Mouse (Mus musculus) left cerebral cortex, adult 11 months (tissue): ENCODE measurements around the gene Ssh3.
A peak's percentile ranks its signal among the peaks of the same experiment; 100 is the strongest.

ENCODE experiments used
- DNase-seq: peaks from one replicate; pipeline ENCODE4 v3.0.0; 2022; ENCODE audit warnings: low spot score

The Ssh3 gene

DNA sequence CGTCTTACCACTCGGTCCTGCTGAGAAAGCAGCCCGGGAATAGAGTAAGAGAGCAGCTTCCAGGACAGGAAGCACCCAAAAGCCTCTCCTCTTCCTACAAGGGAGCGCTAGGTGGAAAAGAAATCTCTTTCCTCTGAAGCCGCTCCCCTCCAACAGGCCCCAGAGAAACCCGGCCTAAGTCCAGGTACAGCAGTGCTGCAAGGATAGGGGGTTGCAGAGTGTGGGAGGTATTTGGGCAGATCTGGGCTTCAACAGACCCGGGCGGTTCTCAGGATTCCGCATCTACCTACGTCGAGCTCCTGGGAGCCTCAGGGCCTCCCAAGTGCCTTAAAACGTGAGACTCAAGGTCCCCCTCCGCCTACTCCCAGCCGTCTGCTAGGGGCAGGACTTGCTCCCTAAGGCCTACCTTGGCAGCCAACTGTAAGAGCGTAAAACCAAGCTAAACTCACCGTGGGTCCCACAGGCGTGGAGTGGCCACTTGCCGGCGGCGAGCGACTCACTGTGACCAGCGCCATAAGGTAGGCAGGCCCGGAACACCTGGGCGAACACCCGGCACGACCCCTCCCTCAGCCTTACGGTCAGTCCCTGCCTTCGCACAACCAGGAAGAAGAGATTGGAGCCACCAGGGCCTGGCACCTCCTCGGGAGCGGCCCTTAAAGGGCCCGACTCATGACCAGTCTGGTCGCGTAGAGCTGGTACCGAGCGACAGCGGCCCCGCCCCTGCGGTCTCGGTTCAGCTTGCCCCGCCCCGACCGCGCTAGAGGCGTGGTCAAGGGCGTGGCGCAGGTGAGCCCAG is at the start of gene Ssh3:
Gene Ssh3, minus strand, starts transcription at position 615 of the 796 bp plus-strand sequence.
- DNase-seq: no peak

DNA sequence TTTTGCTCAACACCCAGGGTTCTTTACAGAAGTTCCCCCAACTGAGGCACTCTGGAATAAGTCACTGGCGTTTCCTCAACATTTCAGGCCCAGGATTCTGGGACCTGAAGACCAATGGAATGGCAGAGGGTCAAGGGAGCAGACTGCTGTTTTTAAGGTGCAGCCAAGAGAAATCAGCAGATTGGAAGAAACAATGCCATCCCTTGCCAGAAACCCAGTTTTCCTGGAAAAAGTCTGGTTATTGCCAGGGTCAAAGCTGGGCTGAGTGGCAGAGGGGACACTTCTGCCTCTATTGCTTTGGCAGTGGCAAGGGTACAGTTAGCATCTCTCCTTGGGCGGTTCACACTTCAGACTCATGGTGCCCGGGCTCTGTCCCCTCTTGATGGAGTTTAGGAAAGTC is 48.2 kb upstream of the Ssh3 start:
- DNase-seq: no peak

GRCm38 (mm10) chr19:4315223-4315944 is 46.4 kb upstream of the Ssh3 start:
- no peak for DNase-seq

DNA sequence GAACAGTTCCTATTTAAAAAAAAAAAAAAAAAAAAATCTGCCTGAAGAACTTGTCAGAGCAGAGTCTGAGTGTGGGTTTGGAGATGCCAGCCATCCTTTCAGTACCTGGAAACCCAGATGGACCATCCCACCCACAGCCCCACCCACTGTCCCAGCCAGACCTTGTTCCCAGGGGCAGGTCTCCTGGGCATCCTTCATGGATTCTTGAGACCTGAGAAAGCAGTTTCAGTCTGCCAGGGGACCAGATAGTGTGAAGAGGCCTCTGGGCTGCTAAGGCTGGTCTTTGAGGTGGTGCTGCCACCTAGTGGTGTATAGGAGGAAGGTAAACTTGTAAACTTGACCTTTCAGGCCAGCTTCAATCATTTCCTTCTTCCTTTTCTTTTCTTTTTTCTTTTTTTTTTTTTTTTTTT is 40.8 kb upstream of the Ssh3 start:
- DNase-seq: peak; percentile 33

GRCm38 (mm10) chr19:4309302-4309701 is 40.3 kb upstream of the Ssh3 start:
- DNase-seq: no peak

DNA sequence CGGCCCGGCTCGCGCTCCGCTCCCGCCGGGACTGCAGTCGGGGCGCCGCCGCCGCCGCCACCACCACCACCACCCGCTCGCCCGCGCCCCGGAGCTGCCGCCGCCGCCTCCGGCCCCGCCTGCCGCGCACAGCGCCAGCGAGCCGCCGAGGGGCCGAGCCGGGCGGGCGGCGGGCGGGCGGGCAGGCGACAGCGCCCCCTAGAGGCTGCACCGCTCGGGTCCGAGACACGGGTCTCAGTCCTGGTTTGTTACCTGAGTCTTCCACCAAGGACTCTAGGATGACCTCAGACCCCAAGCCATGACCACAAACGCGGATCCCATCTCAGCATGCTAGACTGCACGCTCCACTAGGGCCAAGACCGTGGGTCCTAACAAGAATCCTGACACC is 37.2 kb upstream of the Ssh3 start, which contains the start of gene Grk2:
Gene Grk2, minus strand, starts transcription at position 33 of the 388 bp plus-strand sequence.
- no peak for DNase-seq

DNA sequence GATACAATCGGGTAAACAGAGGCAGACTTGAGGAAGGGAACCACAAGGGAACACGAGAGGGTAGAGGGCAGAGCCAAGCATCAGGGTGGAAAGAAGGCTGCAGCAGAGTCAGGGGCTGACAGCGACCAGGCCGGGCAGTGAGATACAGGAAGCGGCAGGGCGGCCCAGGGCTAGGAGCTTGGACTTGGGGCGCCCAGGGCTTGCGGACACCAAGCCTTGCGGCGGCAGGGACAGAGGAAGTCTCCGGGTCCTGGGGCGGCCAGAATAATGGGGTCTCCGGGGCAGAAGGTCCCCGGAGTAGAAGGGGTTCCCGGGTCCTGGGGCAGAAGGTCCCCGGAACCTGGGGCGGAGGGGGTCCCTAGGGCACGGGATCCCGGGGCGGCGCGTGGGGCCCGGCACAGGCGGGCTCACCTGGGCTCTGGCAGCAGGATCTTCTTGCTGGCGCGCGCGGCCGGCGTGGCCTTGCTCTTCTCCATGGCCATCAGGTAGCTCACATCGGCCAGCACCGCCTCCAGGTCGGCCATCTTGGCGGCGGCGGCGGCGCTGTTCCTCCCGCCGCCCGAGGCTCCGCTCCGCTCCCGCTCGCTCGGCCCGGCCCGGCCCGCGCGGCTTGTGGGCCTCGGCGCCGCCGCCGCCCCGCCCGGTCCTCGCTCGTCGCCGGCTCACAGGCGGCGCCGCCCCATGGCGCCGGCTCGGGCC is 36.7 kb upstream of the Ssh3 start:
- DNase-seq: no peak

- DNase-seq: no peak
Observed at GRCm38 (mm10) chr19:4304871-4305321, 35.9 kb upstream of the Ssh3 start.

DNA sequence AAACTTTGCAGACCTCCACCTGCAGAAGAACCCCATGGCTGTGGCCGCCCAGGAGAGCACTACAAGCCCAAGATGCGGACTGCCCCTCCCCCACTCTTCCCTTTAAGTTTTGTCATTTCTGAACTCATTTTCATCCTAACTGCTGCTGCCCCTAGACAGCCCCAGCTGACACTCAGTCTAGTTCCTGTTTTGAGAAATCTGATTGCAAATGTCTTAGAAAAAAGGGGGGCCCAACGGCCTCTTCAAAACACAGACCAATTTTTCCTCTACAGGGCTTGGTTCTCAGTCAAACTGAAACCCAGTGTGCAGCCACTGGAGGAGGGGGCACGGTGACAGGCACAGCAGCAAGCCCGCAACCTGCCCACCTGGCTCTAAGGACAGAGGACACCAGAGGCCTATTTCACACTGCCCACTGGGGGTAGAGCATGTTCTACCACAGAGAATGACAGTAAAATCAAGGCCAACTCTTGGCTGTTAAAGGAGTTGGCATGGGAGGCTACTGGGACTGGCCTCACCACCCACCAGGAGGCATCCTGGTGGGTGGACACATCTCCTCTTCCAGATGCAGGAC is 35.4 kb upstream of the Ssh3 start:
- no peak for DNase-seq

- no peak for DNase-seq
Observed at GRCm38 (mm10) chr19:4303640-4303995, 34.6 kb upstream of the Ssh3 start.

- DNase-seq: no peak
Observed at GRCm38 (mm10) chr19:4302936-4303639, 34.1 kb upstream of the Ssh3 start.

DNA sequence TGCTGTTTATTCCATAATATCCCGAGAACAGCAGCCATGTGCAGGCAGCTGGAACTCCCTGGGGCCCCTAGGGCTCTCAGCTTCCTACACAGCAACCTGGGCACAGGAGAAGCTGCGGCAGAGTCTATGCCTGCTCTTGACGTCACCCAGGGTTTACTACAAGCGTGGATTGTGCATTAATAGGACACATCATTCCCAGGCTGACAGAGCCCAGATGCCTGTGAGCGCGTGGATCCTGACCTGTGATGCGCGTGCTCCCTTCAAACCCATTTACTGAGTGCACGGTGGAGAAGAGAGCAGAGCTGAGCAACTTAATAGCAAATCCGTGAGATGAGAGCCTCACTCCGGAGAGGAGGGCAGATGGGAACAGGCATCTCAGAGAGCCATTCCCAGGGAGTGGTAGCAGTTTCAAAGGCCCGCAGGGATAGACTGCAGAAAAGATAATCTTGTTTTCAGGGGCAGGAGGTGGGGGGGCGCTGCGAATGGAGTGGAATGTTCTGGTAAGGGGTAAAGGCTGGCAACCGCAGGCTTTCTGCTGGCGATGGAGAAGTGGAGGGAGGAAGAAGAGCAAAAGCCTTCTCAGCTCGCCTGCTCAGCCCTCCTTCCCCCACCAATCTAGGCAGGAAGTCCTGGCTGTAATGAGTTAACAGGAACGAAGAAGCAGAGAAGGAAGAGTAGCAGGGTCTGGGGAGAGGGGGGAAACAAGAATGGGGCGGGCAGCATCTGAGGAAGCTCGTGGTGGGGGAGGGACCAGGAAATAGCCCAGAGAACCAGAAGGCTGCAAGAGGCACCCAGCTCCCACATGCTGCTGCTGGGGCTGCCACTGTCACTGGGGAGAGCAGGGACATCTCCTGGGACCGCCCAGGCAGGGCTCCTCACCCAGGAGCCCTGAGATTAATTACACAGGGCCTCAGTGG is 33.0 kb upstream of the Ssh3 start:
- DNase-seq: no peak

DNA sequence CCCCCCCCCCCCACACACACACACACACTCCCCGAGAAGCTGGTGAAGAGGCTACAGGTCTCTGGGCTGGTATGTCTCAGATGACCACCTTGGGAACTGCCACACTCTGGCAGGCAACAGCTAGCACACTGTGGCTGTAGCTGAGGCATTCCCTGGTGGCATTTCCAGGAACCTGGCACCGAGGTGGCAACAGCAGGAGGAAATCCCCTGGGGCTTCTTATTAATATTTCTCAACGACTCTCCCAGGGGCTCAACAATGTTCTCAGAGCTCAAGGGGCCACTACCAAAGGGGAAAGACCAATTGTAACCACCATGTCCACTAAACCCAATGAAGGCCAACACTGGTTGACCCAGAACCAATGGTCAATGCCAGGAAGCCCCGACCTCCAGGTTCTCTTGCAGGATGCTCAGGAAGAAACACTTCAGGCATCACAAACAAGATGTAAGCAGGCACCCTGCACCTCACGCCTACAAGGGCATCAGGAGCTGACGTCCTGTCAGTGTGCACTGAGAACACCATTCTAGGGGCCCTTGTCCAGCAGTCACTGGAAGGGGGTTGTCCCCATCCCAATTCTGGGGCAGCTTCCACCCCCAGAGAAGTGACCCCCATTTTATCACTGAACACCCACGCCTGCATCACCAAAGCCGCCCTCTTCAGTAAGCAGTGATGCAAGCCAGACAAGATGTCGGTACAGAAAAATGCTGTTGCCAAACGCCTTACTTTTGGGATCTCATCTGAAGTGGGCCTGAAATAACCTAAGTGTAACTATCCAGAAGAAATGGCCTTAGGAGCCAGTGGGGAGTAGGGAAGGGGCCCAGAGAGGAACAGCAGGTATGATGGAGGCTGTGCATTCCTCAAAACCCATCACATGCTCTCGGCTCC is 32.1 kb upstream of the Ssh3 start:
- DNase-seq: no peak

DNA sequence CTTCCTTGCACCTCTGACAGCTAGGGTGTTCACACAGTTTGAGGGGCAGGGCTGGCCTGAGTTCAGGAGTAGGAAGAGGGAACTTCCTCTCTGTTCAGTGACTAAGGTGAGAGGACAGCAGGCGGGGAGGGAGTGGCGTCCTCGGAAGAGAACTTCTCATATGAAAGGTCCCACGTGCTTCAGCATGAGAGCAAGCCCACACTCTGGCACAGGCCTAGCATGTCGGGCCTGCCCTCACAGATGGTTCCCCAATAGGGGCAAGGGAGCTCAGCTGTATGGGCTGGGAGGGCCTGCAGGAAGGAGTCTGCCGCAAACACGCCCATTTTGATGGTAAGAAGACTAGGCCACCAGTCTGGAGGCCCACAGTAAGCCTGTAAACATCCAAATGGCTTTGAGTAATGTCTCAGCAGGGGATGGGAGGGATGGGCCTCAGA is 31.3 kb upstream of the Ssh3 start:
- DNase-seq: no peak

DNA sequence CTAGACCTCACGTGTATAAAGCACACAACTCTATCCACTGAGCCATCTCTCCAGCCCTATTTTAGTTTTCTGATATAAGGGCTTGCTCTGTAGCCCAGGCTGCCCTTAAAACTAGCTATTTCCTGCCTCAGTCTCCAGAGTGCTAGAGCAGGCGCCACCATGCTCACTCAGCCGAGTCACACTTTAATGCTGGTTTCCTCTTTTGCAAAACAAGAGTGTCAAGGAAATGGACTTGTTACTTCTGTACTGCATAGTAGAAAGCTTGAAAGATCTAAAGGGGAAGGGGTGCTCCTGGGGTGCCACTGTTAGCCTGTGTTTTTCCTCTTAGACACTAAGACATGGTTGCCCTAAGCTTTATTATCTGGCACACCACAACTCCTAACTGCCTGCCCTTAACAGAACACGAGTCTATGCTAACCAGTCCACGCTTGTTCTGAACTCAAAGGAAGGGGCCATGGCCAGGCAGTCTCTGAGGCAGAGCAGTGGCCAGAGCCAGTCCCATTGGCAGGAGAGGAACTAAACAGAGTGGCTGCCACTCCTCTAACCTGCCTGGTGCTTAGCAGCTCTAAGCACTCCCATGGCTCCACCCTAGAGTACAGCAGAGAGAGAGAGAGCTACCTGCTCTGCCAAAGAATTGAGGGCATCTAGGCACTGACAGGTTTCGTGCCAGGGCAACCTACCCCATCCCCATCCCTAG is 30.7 kb upstream of the Ssh3 start:
- DNase-seq: no peak

DNA sequence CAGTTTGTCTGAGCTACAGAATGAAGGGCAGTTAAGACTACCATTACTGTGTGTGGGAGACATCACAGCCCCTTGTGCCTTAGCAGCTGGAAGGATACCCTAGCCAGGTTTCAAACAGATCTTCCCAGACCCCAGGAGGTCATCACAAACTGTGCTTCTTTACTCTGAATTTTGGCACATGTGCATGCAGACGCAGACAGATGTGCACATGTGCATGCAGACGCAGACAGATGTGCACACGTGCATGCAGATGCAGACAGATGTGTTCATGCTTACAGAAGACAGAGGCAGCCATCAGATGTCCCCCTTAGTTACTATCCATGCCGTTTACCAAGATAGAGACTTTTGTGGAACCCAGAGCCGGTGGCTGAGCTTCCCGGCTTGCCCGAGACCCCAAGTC is 30.1 kb upstream of the Ssh3 start:
- DNase-seq: no peak

GRCm38 (mm10) chr19:4298322-4299121 is 29.5 kb upstream of the Ssh3 start:
- DNase-seq: no peak

GRCm38 (mm10) chr19:4297851-4298250 is 28.9 kb upstream of the Ssh3 start:
- no peak for DNase-seq
